18 mouse cellular contexts compared by ENCODE assay signal in genomic region chr9:64749314-64749713, GRCm38 (mm10).
"Had no signal": no experiment of that assay in that cellular context is flagged by ENCODE, and none has a peak within 500 bp of the region (broad histone marks: within the 10 kb centered on the region; RNA-seq: fewer than 3 reads in every experiment).

No protein-coding gene starts in this region.

- H3K9ac ChIP-seq: kidney, embryonic 15.5 days; limb, embryonic 12.5 days; limb, embryonic 15.5 days; liver, embryonic 14.5 days; liver, postnatal 0 days; lung, embryonic 14.5 days; midbrain, embryonic 13.5 days; neural tube, embryonic 13.5 days had no signal

- H3K4me2 ChIP-seq: kidney, embryonic 15.5 days; limb, embryonic 12.5 days; limb, embryonic 15.5 days; liver, embryonic 11.5 days; lung, embryonic 14.5 days; midbrain, embryonic 13.5 days; neural tube, embryonic 13.5 days had no signal

- H3K9me3 ChIP-seq: kidney, embryonic 15.5 days; limb, embryonic 15.5 days; midbrain, embryonic 13.5 days; neural tube, embryonic 13.5 days had no signal

- H3K27me3 ChIP-seq: kidney, embryonic 15.5 days; limb, embryonic 12.5 days; limb, embryonic 15.5 days; midbrain, embryonic 13.5 days; neural tube, embryonic 13.5 days had no signal

- H3K4me1 ChIP-seq: kidney, embryonic 15.5 days; limb, embryonic 12.5 days; limb, embryonic 15.5 days; midbrain, embryonic 13.5 days; neural tube, embryonic 13.5 days had no signal

- DNase-seq: kidney, adult 11 months; kidney, adult 8-10 months; kidney, postnatal 10 days; kidney, postnatal 36 days; left cerebral cortex, postnatal 4 days; liver, postnatal 0 days; lung, embryonic 14.5 days; retina, postnatal 1 day; right cerebral cortex, postnatal 25 days; thymus, postnatal 25 days had no signal

- H3K4me3 ChIP-seq: kidney, embryonic 15.5 days; limb, embryonic 12.5 days; limb, embryonic 15.5 days; midbrain, embryonic 13.5 days; myocyte; neural tube, embryonic 13.5 days had no signal

- H3K36me3 ChIP-seq: kidney, embryonic 15.5 days; limb, embryonic 12.5 days; limb, embryonic 15.5 days; midbrain, embryonic 13.5 days; neural tube, embryonic 13.5 days had no signal

- H3K27ac ChIP-seq: kidney, embryonic 15.5 days; limb, embryonic 12.5 days; limb, embryonic 15.5 days; liver, embryonic 14.5 days; midbrain, embryonic 13.5 days; neural tube, embryonic 13.5 days had no signal
